Mouse (Mus musculus) megakaryocyte progenitor cell, adult 5-6 weeks (primary cell): ENCODE data around the gene Akr1d1. TPM values are rescaled to one million over a fixed set of nuclear protein-coding genes. Genes with fewer than 3 reads are reported as not detected.
A peak's percentile ranks its signal among the peaks of the same experiment; 100 is the strongest.

Experiments used
- ATAC-seq: replicated peaks from 2 replicates; pipeline ENCODE4 v1.8.0; 2016; ENCODE audit warnings: mild to moderate bottlenecking, moderate TSS enrichment, inconsistent platforms; ENCODE audit not compliant: poor library complexity
- total RNA-seq, 2 experiments: library from RNA; stranded (forward) in 1 of 2; stranded (reverse) in 1 of 2; fragments of 157-497, 149-512 nt in 1 of 2; fragments of 200-1000 nt in 1 of 2; gene quantifications; 2 replicates each; pipeline versions ENCODE4 v1.2.3 to v1.2.4; 2015 to 2017

The Akr1d1 gene
- total RNA-seq, 2 experiments from 2014 or later: not detected

GRCm38 (mm10) chr6:37563861-37564260, 33.9 kb downstream of the Akr1d1 start:
- no peak for ATAC-seq

GRCm38 (mm10) chr6:37567363-37567762, 37.4 kb downstream of the Akr1d1 start:
- no peak for ATAC-seq

- no peak for ATAC-seq
Observed at GRCm38 (mm10) chr6:37571939-37572338, 42.0 kb downstream of the Akr1d1 start.

GRCm38 (mm10) chr6:37572935-37573334, 43.0 kb downstream of the Akr1d1 start:
- no peak for ATAC-seq

- ATAC-seq: no peak
Observed at GRCm38 (mm10) chr6:37580476-37580875, 50.5 kb downstream of the Akr1d1 start.

GRCm38 (mm10) chr6:37589340-37589962, 59.5 kb downstream of the Akr1d1 start:
- peak; percentile 99 for ATAC-seq

GRCm38 (mm10) chr6:37590800-37591199, 60.8 kb downstream of the Akr1d1 start:
- no peak for ATAC-seq

- ATAC-seq: peak; percentile 91
Observed at GRCm38 (mm10) chr6:37592101-37593032, 62.4 kb downstream of the Akr1d1 start.

- ATAC-seq: no peak
Observed at GRCm38 (mm10) chr6:37593033-37593374, 63.0 kb downstream of the Akr1d1 start.

GRCm38 (mm10) chr6:37593551-37594089, 63.6 kb downstream of the Akr1d1 start:
- ATAC-seq: no peak

- no peak for ATAC-seq
Observed at GRCm38 (mm10) chr6:37597088-37597487, 67.1 kb downstream of the Akr1d1 start.

- ATAC-seq: no peak
Observed at GRCm38 (mm10) chr6:37598033-37598432, 68.1 kb downstream of the Akr1d1 start.

- ATAC-seq: peak; percentile 75
Observed at GRCm38 (mm10) chr6:37600976-37601498, 71.1 kb downstream of the Akr1d1 start.

- ATAC-seq: peak; percentile 51; the same call in 1 of the 2 replicates
Observed at GRCm38 (mm10) chr6:37602857-37603765, 73.1 kb downstream of the Akr1d1 start.

- ATAC-seq: 0 out of 2 replicates have a peak, but pooled peaks have one; percentile 26
Observed at GRCm38 (mm10) chr6:37604178-37604883, 74.4 kb downstream of the Akr1d1 start.

- peak; percentile 47; the same call in 1 of the 2 replicates for ATAC-seq
Observed at GRCm38 (mm10) chr6:37604884-37605269, 74.9 kb downstream of the Akr1d1 start.

GRCm38 (mm10) chr6:37607511-37608289, 77.7 kb downstream of the Akr1d1 start:
- ATAC-seq: 0 out of 2 replicates have a peak, but pooled peaks have one; percentile 37

GRCm38 (mm10) chr6:37612603-37613284, 82.8 kb downstream of the Akr1d1 start:
- ATAC-seq: no peak
